In the genomic region with DNA sequence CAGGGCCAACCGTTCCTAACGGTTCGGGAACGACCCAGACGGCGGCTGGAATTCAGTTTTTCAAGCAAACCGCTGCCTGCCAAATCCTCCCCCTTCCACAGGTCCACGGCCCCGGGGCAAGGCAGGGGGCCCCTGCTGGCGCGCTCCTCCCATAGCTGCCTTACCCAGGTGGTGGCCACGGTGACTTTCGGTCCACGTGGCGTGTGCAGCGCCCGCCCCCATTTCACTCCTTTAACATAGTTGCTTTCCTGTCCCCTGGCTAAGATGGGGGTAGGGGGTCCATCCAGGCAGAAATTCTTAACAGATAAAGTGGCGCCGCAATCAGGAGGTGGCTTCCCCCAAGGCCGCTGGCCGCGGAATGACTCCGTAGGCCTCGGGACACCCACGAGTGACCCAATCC, we compare ENCODE assay signal across 8 mouse cellular contexts. TPM values are rescaled to one million over a fixed set of nuclear protein-coding genes. Genes with fewer than 3 reads are reported as not detected.
DNase-seq lines count a peak whose midpoint lies in the region; ATAC-seq lines count a peak whose summit lies in the region.

No protein-coding gene starts in this region.

- 0 out of 2 replicates have a peak, but pooled peaks cover 3% of the 10 kb centered on the region for H3K27me3 ChIP-seq in kidney, embryonic 14.5 days (ENCODE audit: control insufficient read depth, insufficient read depth, low read length)
- 0 out of 2 replicates have a peak, but pooled peaks cover 2% of the 10 kb centered on the region for H3K27me3 ChIP-seq in hindbrain, embryonic 10.5 days (ENCODE audit: insufficient read depth, poor library complexity, severe bottlenecking)

- H3K27ac ChIP-seq in kidney, embryonic 14.5 days (ENCODE audit: low read depth, low read length): no peak overlapping the region
- H3K27ac ChIP-seq in brown adipose tissue, adult 24 weeks (replicated peaks; ENCODE audit: low read depth, low read length): no peak overlapping the region
- peak overlapping the region; percentile 88 for H3K27ac ChIP-seq in hindbrain, embryonic 10.5 days
- no peak overlapping the region for H3K27ac ChIP-seq in macrophage

- peak overlapping the region; percentile 38 for H3K4me3 ChIP-seq in kidney, embryonic 14.5 days (ENCODE audit: low read length)
- peak overlapping the region; percentile 71 for H3K4me3 ChIP-seq in brown adipose tissue, adult 24 weeks (ENCODE audit: insufficient read depth, low read depth, low read length)
- H3K4me3 ChIP-seq in hindbrain, embryonic 10.5 days: peak overlapping the region; percentile 61
- peak overlapping the region; percentile 50 for H3K4me3 ChIP-seq in macrophage (ENCODE audit: inconsistent target)

- H3K9ac ChIP-seq in kidney, embryonic 14.5 days (ENCODE audit: low read depth, low read length): peak overlapping the region; percentile 25

- no peaks in the 10 kb centered on the region for H3K79me2 ChIP-seq in macrophage (ENCODE audit: inconsistent target)

- ATAC-seq in kidney, embryonic 14.5 days (ENCODE audit: low FRiP score, low TSS enrichment): peak; percentile 46

- WGBS in kidney, embryonic 14.5 days: 9% methylated on average over 25 of the region's 25 CpGs
- WGBS in hindbrain, embryonic 10.5 days: 10% methylated on average over 25 of the region's 25 CpGs
- 8% methylated on average over 25 of the region's 25 CpGs for WGBS in macrophage (ENCODE audit: missing documents)

- peaks cover 6% of the 10 kb centered on the region; the same call in 1 of the 2 replicates for H3K4me1 ChIP-seq in kidney, embryonic 14.5 days (ENCODE audit: control insufficient read depth, insufficient read depth, low read length)
- H3K4me1 ChIP-seq in brown adipose tissue, adult 24 weeks (ENCODE audit: control insufficient read depth, insufficient read depth, insufficient read length, low read length): no peaks in the 10 kb centered on the region
- peaks cover 25% of the 10 kb centered on the region for H3K4me1 ChIP-seq in hindbrain, embryonic 10.5 days (replicated peaks)

- H3K4me2 ChIP-seq in kidney, embryonic 14.5 days (replicated peaks; ENCODE audit: low read depth, low read length): peak overlapping the region; percentile 74

- no peaks in the 10 kb centered on the region for H3K36me3 ChIP-seq in kidney, embryonic 14.5 days (ENCODE audit: control insufficient read depth, insufficient read depth, low read length)
- H3K36me3 ChIP-seq in hindbrain, embryonic 10.5 days: no peaks in the 10 kb centered on the region
- no peaks in the 10 kb centered on the region for H3K36me3 ChIP-seq in macrophage (ENCODE audit: inconsistent target)

- H3K9me3 ChIP-seq in kidney, embryonic 14.5 days (ENCODE audit: control insufficient read depth, low read length): no peaks in the 10 kb centered on the region
- no peaks in the 10 kb centered on the region for H3K9me3 ChIP-seq in hindbrain, embryonic 10.5 days

- DNase-seq in kidney, postnatal 4 days: no peak
- no peak for DNase-seq in hindbrain, embryonic 10.5 days (ENCODE audit: low spot score)
- DNase-seq in cerebellum, postnatal 10 days: no peak
- DNase-seq in adrenal gland, postnatal 4 days (ENCODE audit: low spot score in 2 of 2): no peak
- no peak for DNase-seq in adrenal gland, adult (ENCODE audit: inconsistent age in 2 of 2, low spot score in 1 of 2)

RNA-seq across cellular contexts. Expression of a gene that starts 0.5 kb away (rescaled TPM):
- 13.1 and 13.3 TPM in 2 replicates for polyA plus RNA-seq in kidney, embryonic 14.5 days (2014; fragmentation: Nextera tagmentation; extraction: Ambion mirVana)
- 24.3 and 29.6 TPM in 2 replicates for polyA plus RNA-seq in brown adipose tissue, adult 24 weeks (2012; ENCODE audit: insufficient read depth, insufficient read length, missing spikeins)
- polyA plus RNA-seq in hindbrain, embryonic 10.5 days (2016; fragmentation: Nextera tagmentation; extraction: Ambion mirVana): 39.6 and 46.1 TPM in 2 replicates
- total RNA-seq in macrophage (2018; cell fraction: chromatin; rRNA removed): 10 to 100 TPM in 3 of 26 experiments, 1 to 10 TPM in 21, under 1 TPM in 2; 0.33 to 13.2 (median 3.7) TPM
- total RNA-seq in macrophage (2018; cell fraction: cytosol; rRNA removed): 10 to 100 TPM in 1 of 26 experiments, 1 to 10 TPM in 25; 4.4 to 10.3 (median 7.1) TPM
- 1 to 10 TPM in 25 of 26 experiments, under 1 TPM in 1; 0.92 to 10.0 (median 3.3) TPM for total RNA-seq in macrophage (2018; cell fraction: nucleus; rRNA removed)
- 4.4 to 16.0 TPM (median 13.0 TPM) in 3 replicates for polyA plus RNA-seq in macrophage (2018)
- total RNA-seq in adrenal gland, postnatal 4 days (2021): 10 to 100 TPM; 10.5 to 15.1 TPM

RNA-seq across cellular contexts. Expression of a gene that starts 14.2 kb away (rescaled TPM):
- polyA plus RNA-seq in kidney, embryonic 14.5 days (2014; fragmentation: Nextera tagmentation; extraction: Ambion mirVana): 0.17 and 0.24 TPM in 2 replicates
- polyA plus RNA-seq in brown adipose tissue, adult 24 weeks (2012; ENCODE audit: insufficient read depth, insufficient read length, missing spikeins): 0.28 and 0.71 TPM in 2 replicates
- polyA plus RNA-seq in hindbrain, embryonic 10.5 days (2016; fragmentation: Nextera tagmentation; extraction: Ambion mirVana): 0.66 and 1.2 TPM in 2 replicates
- total RNA-seq in macrophage (2018; cell fraction: chromatin; rRNA removed): not detected
- total RNA-seq in macrophage (2018; cell fraction: cytosol; rRNA removed): not detected
- not detected for total RNA-seq in macrophage (2018; cell fraction: nucleus; rRNA removed)
- polyA plus RNA-seq in macrophage (2018): not detected in 3 replicates
- total RNA-seq in adrenal gland, postnatal 4 days (2021): 1 to 10 TPM in 1 of 2 experiments, under 1 TPM in 1; 0.78 to 1.3 TPM

RNA-seq across cellular contexts. Expression of a gene that starts 30.6 kb away (rescaled TPM):
- 71.3 and 73.7 TPM in 2 replicates for polyA plus RNA-seq in kidney, embryonic 14.5 days (2014; fragmentation: Nextera tagmentation; extraction: Ambion mirVana)
- 86.4 and 105 TPM in 2 replicates for polyA plus RNA-seq in brown adipose tissue, adult 24 weeks (2012; ENCODE audit: insufficient read depth, insufficient read length, missing spikeins)
- polyA plus RNA-seq in hindbrain, embryonic 10.5 days (2016; fragmentation: Nextera tagmentation; extraction: Ambion mirVana): 71.3 and 73.4 TPM in 2 replicates
- 10 to 100 TPM in 20 of 26 experiments, 1 to 10 TPM in 6; 4.5 to 23.0 (median 14.7) TPM for total RNA-seq in macrophage (2018; cell fraction: chromatin; rRNA removed)
- 10 to 100 TPM; 23.2 to 46.7 (median 37.1) TPM for total RNA-seq in macrophage (2018; cell fraction: cytosol; rRNA removed)
- 10 to 100 TPM in 24 of 26 experiments, 1 to 10 TPM in 2; 7.8 to 31.3 (median 18.0) TPM for total RNA-seq in macrophage (2018; cell fraction: nucleus; rRNA removed)
- 32.0 to 39.7 TPM (median 33.5 TPM) in 3 replicates for polyA plus RNA-seq in macrophage (2018)
- 10 to 100 TPM; 75.0 to 75.3 TPM for total RNA-seq in adrenal gland, postnatal 4 days (2021)

RNA-seq across cellular contexts. Expression of a gene that starts 31.2 kb away (rescaled TPM):
- polyA plus RNA-seq in kidney, embryonic 14.5 days (2014; fragmentation: Nextera tagmentation; extraction: Ambion mirVana): 0.28 and 0.40 TPM in 2 replicates
- polyA plus RNA-seq in brown adipose tissue, adult 24 weeks (2012; ENCODE audit: insufficient read depth, insufficient read length, missing spikeins): not detected in 2 replicates
- 0.26 and 0.98 TPM in 2 replicates for polyA plus RNA-seq in hindbrain, embryonic 10.5 days (2016; fragmentation: Nextera tagmentation; extraction: Ambion mirVana)
- 1 to 10 TPM in 4 of 26 experiments, under 1 TPM in 4, not detected in 18; 0.41 to 1.5 (median 1.1) TPM for total RNA-seq in macrophage (2018; cell fraction: chromatin; rRNA removed)
- total RNA-seq in macrophage (2018; cell fraction: cytosol; rRNA removed): under 1 TPM in 2 of 26 experiments, not detected in 24; 0.11 to 0.40 TPM
- total RNA-seq in macrophage (2018; cell fraction: nucleus; rRNA removed): 1 to 10 TPM in 4 of 26 experiments, under 1 TPM in 2, not detected in 20; 0.65 to 3.4 (median 1.2) TPM
- polyA plus RNA-seq in macrophage (2018): not detected in 3 replicates
- total RNA-seq in adrenal gland, postnatal 4 days (2021): not detected

RNA-seq across cellular contexts. Expression of a gene that starts 39.9 kb away (rescaled TPM):
- polyA plus RNA-seq in kidney, embryonic 14.5 days (2014; fragmentation: Nextera tagmentation; extraction: Ambion mirVana): 3.4 and 6.1 TPM in 2 replicates
- 40.2 and 47.9 TPM in 2 replicates for polyA plus RNA-seq in brown adipose tissue, adult 24 weeks (2012; ENCODE audit: insufficient read depth, insufficient read length, missing spikeins)
- 0.13 and 0.30 TPM in 2 replicates for polyA plus RNA-seq in hindbrain, embryonic 10.5 days (2016; fragmentation: Nextera tagmentation; extraction: Ambion mirVana)
- total RNA-seq in macrophage (2018; cell fraction: chromatin; rRNA removed): not detected
- not detected for total RNA-seq in macrophage (2018; cell fraction: cytosol; rRNA removed)
- total RNA-seq in macrophage (2018; cell fraction: nucleus; rRNA removed): not detected
- polyA plus RNA-seq in macrophage (2018): not detected in 3 replicates
- 10 to 100 TPM; 17.7 to 18.9 TPM for total RNA-seq in adrenal gland, postnatal 4 days (2021)
